Mouse (Mus musculus): ENCODE measurements around the gene Zfp180. TPM values are rescaled to one million over a fixed set of nuclear protein-coding genes. Genes with fewer than 3 reads are reported as not detected.

Gene Zfp180
- polyA plus RNA-seq, 1 experiment from 2014 or later: 44.1 TPM

DNA sequence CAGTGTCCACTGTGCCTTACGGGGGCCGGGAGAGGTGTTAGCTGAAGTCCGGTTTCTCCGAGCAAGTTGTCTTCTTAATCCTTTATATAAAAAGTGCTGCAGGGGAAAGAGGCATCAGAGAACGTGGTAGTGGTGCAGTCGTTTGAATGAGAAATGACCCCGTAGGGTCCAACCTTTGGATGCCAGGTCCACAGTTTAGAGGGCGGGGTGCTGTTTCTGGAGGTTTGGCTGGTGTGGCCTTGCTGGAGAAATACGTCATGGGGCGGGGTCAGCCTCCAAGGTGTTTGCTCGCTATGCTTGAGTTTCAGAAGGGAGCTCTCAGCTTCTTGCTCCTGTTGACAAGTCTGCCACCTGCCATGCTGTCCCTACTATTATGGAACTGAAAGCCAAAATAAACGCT, 31.3 kb downstream of the Zfp180 start:
- no peak for ATAC-seq (replicated peaks)
- peak overlapping the region; percentile 71 for H3K4me2 ChIP-seq
- 15% methylated on average over 12 of the region's 12 CpGs for WGBS
- peak overlapping the region; percentile 73 for H3K4me3 ChIP-seq
- peaks cover 6% of the 10 kb centered on the region; the same call in 1 of the 2 replicates for H3K4me1 ChIP-seq
- H3K27me3 ChIP-seq (replicated peaks): no peaks in the 10 kb centered on the region
- peak overlapping the region; percentile 68 for H3K9ac ChIP-seq
- H3K36me3 ChIP-seq (replicated peaks): peaks cover 8% of the 10 kb centered on the region
- peaks cover 7% of the 10 kb centered on the region for H3K9me3 ChIP-seq
- peak overlapping the region; percentile 68 for H3K27ac ChIP-seq

DNA sequence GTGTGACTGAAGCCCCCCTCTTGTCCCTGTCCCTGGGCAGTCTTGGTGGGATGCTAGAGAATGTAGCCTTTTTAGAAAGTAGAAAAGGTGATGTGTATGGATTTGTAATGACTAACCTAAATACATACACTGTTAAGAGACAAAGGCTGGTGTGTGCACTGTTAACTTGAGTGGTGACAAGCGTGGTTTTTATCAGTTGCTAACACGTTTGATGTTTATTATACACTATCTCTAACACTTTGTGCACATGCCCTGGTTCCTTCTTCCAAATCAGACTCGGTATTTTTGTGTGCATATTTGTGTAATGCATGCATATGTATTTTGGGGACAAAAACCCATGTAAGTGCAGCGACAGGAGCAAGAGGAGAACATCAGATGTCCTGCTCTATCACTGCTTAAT, 34.9 kb downstream of the Zfp180 start:
- WGBS: 83% methylated on average over 4 of the region's 4 CpGs
- no peak for ATAC-seq (replicated peaks)

DNA sequence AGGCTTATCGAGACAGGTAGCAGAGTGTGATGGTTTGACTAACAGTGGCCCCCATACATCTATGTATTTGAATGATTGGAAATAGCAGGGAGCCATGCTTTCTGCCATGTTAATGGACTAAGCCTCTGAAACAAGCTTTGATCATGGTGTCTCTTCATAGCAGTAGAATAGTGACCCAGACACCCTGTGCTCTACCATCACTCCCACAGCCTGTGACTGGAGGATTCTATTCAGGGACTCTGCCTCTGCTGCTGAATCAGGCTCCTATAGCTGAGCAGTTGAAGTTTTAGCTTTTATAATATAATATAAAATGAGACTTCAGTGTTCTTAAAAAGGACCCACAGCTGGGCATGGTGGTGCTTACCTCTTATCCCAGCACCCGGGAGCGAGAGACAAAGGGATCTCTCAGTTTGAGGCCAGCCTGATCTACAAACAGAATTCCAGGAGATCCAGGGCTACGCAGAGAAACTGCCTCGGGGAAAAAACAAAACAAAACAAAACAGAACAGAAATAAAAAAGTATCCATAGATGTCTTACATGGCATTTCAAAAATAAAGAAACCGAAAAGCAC, 51.8 kb downstream of the Zfp180 start:
- no peaks in the 10 kb centered on the region for H3K9me3 ChIP-seq
- peak overlapping the region; percentile 76 for H3K27ac ChIP-seq
- H3K27me3 ChIP-seq (replicated peaks): no peaks in the 10 kb centered on the region
- peak overlapping the region; percentile 78 for H3K4me2 ChIP-seq
- peaks cover 26% of the 10 kb centered on the region for H3K4me1 ChIP-seq
- peak overlapping the region; percentile 82 for H3K9ac ChIP-seq
- H3K36me3 ChIP-seq (replicated peaks): peaks cover 17% of the 10 kb centered on the region
- peak; percentile 67 for ATAC-seq (replicated peaks)
- WGBS: 12% methylated on average over 6 of the region's 6 CpGs
- H3K4me3 ChIP-seq: peak overlapping the region; percentile 68

More for the DNA sequence above, 34.9 kb downstream of the Zfp180 start:
- Histone ChIP-seq H3K4me1 (peaks cover 6% of the 10 kb centered on the region; the same call in 1 of the 2 replicates), H3K36me3 (replicated peaks) (no peaks in the 10 kb centered on the region), H3K4me3 (no peak overlapping the region), H3K27ac (no peak overlapping the region), H3K9me3 (no peaks in the 10 kb centered on the region), H3K4me2 (no peak overlapping the region), H3K27me3 (replicated peaks) (no peaks in the 10 kb centered on the region), H3K9ac (no peak overlapping the region)

DNA sequence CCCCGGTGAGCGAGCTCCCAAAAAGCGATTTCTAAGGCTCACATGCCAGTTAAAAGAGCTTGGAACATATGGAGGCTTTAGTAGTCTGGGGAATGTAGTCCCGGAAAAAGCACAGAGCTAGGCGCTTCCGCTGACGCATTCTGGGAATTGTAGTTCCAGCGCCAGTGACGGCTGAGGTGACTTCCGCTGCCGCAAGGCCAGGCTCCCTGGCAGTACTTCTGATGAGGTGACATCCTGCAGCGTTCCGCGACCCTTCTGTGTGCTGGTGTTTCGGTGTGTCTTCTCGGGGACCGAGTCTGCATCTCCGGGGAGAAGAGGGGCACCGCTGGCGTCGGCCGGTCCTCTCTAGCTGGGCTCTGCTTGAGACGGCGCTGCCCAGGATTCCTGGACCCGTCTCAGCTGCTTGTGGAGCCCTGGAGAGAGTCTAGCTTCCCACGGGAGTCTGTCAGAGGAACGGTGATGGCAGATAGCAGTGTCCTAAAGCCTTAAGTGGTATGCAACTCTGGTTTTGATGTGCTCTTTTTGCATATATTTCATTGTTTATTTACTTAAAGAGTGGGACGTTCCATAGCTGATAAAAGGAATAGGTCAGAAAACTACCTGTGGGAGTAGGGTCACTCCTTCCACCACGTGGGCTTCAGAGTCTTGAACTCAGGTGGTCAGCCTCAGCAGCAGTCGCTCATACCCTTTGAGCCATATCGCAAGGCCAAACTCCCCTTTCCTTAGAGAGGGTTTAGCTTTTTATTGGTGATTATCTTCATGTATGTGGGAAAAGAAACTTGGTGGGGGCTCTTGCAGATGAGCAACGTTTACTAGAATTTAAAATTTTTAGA, 52.5 kb downstream of the Zfp180 start, which contains the start of gene Zfp235:
Gene Zfp235, plus strand, starts transcription at position 174 of the 833 bp plus-strand sequence.
- Histone ChIP-seq H3K4me1 (peaks cover 26% of the 10 kb centered on the region), H3K9ac (peak within 1 kb of the TSS; percentile 82), H3K9me3 (no peaks in the 10 kb centered on the region), H3K4me2 (peak within 1 kb of the TSS; percentile 78), H3K36me3 (replicated peaks) (peaks cover 23% of the 10 kb centered on the region), H3K27ac (peak within 1 kb of the TSS; percentile 76), H3K4me3 (peak within 1 kb of the TSS; percentile 68), H3K27me3 (replicated peaks) (no peaks in the 10 kb centered on the region)
- 5% methylated on average over 32 of the region's 32 CpGs for WGBS
- ATAC-seq (replicated peaks): peak; percentile 97

DNA sequence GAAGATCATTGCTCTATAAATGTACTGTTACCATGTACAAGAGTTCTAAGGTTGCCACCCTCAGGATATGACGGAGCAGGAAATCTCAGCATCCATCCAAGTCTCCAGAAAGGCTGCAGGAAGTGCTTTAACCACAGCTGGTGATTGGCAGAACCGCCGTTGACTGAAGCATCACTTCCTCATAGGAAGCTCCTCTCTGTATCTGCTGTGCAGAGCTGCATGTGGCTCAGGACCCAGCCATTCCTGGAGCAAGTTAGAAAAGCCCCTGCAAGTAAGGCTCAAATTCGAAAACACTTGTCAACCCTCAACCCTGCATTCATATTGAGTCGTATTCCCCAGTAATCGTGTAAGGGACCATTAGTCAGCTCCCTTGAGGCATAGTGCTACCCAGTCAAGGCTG, 60.8 kb downstream of the Zfp180 start:
- Histone ChIP-seq H3K9ac (no peak overlapping the region), H3K9me3 (no peaks in the 10 kb centered on the region), H3K4me3 (no peak overlapping the region), H3K36me3 (replicated peaks) (peaks cover 48% of the 10 kb centered on the region), H3K27ac (no peak overlapping the region), H3K4me2 (no peak overlapping the region), H3K27me3 (replicated peaks) (no peaks in the 10 kb centered on the region), H3K4me1 (no peaks in the 10 kb centered on the region)
- no peak for ATAC-seq (replicated peaks)
- 91% methylated on average over 6 of the region's 6 CpGs for WGBS

DNA sequence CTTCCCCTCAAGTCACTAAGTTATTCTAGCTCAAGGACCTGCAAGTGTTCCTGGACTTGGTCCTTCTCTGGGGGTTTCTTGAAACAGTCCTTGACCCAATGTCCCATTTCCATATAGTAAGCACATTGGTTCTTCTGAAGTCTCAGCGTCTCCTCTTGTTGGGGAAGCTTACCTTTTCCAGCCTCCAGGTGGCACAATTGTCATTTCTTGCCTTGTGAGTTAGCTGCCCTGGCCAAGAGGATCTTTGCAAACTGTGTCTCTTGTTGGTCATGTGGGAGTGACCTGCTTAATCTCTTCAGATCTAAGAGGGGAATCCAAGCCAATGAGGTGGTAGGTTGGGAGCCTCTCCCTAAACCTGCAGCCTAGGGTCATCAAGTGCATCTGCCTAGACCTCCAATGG, 71.5 kb downstream of the Zfp180 start:
- no peak overlapping the region for H3K9ac ChIP-seq
- no peaks in the 10 kb centered on the region for H3K9me3 ChIP-seq
- ATAC-seq (replicated peaks): no peak
- no peaks in the 10 kb centered on the region for H3K36me3 ChIP-seq (replicated peaks)
- no peak overlapping the region for H3K4me2 ChIP-seq
- no peak overlapping the region for H3K4me3 ChIP-seq
- 5% methylated on average over 1 of the region's 1 CpGs for WGBS
- no peaks in the 10 kb centered on the region for H3K27me3 ChIP-seq (replicated peaks)
- H3K4me1 ChIP-seq: no peaks in the 10 kb centered on the region
- H3K27ac ChIP-seq: no peak overlapping the region

Other genes with a start within 250 kb of the Zfp180 start
- gene Vmn1r176, start 244.6 kb upstream of the Zfp180 start, polyA plus RNA-seq (2015; fragmentation: Nextera tagmentation; extraction: Ambion mirVana): not detected in 2 replicates
- gene Vmn1r177, start 215.5 kb upstream of the Zfp180 start, polyA plus RNA-seq (2015; fragmentation: Nextera tagmentation; extraction: Ambion mirVana): not detected in 2 replicates
- not detected in 2 replicates for gene Vmn1r178, start 189.9 kb upstream of the Zfp180 start, polyA plus RNA-seq (2015; fragmentation: Nextera tagmentation; extraction: Ambion mirVana)
- gene Vmn1r179, start 154.9 kb upstream of the Zfp180 start, polyA plus RNA-seq (2015; fragmentation: Nextera tagmentation; extraction: Ambion mirVana): not detected in 2 replicates
- not detected in 2 replicates for gene Vmn1r180, start 131.3 kb upstream of the Zfp180 start, polyA plus RNA-seq (2015; fragmentation: Nextera tagmentation; extraction: Ambion mirVana)
- not detected in 2 replicates for gene Vmn1r181, start 107.3 kb upstream of the Zfp180 start, polyA plus RNA-seq (2015; fragmentation: Nextera tagmentation; extraction: Ambion mirVana)
- not detected in 2 replicates for gene V1rd19, start 80.2 kb upstream of the Zfp180 start, polyA plus RNA-seq (2015; fragmentation: Nextera tagmentation; extraction: Ambion mirVana)
- gene Vmn1r183, start 28.7 kb upstream of the Zfp180 start, polyA plus RNA-seq (2015; fragmentation: Nextera tagmentation; extraction: Ambion mirVana): 0.01 TPM in 1 of 2 replicates, not detected in the other
- gene Zfp112, start 30.4 kb downstream of the Zfp180 start, polyA plus RNA-seq (2015; fragmentation: Nextera tagmentation; extraction: Ambion mirVana): 11.3 TPM in 2 replicates
- 26.1 and 26.3 TPM in 2 replicates for gene Zfp235, start 52.2 kb downstream of the Zfp180 start, polyA plus RNA-seq (2015; fragmentation: Nextera tagmentation; extraction: Ambion mirVana)
- gene Zfp114, start 93.1 kb downstream of the Zfp180 start, polyA plus RNA-seq (2015; fragmentation: Nextera tagmentation; extraction: Ambion mirVana): 5.6 and 5.7 TPM in 2 replicates
- 5.4 and 6.9 TPM in 2 replicates for gene Zfp111, start 129.5 kb downstream of the Zfp180 start, polyA plus RNA-seq (2015; fragmentation: Nextera tagmentation; extraction: Ambion mirVana)
- gene Zfp109, start 155.6 kb downstream of the Zfp180 start, polyA plus RNA-seq (2015; fragmentation: Nextera tagmentation; extraction: Ambion mirVana): 5.2 and 5.9 TPM in 2 replicates
- gene Zfp108, start 172.9 kb downstream of the Zfp180 start, polyA plus RNA-seq (2015; fragmentation: Nextera tagmentation; extraction: Ambion mirVana): 7.0 and 7.9 TPM in 2 replicates
- 8.3 and 9.6 TPM in 2 replicates for gene Zfp93, start 188.5 kb downstream of the Zfp180 start, polyA plus RNA-seq (2015; fragmentation: Nextera tagmentation; extraction: Ambion mirVana)
- gene Zfp61, start 219.3 kb downstream of the Zfp180 start, polyA plus RNA-seq (2015; fragmentation: Nextera tagmentation; extraction: Ambion mirVana): 47.2 and 48.6 TPM in 2 replicates
- gene Zfp94, start 234.7 kb downstream of the Zfp180 start, polyA plus RNA-seq (2015; fragmentation: Nextera tagmentation; extraction: Ambion mirVana): 23.6 and 24.5 TPM in 2 replicates